Mouse (Mus musculus): ENCODE measurements around the gene Mtus2. TPM values are rescaled to one million over a fixed set of nuclear protein-coding genes. Genes with fewer than 3 reads are reported as not detected.
A peak's percentile ranks its signal among the peaks of the same experiment; 100 is the strongest.

Mtus2 gene
- polyA plus RNA-seq, 1 experiment from 2014 or later, result 13.7 TPM

GRCm38 (mm10) chr5:148180590-148181307 is 223.6 kb downstream of the Mtus2 start:
- H3K27ac ChIP-seq, result no peak overlapping the region
- H3K4me2 ChIP-seq, result no peak overlapping the region
- H3K9ac ChIP-seq, result no peak overlapping the region
- H3K27me3 ChIP-seq, result no peaks in the 10 kb centered on the region
- WGBS, result 24% methylated on average over 13 of the region's 13 CpGs
- peaks cover 19% of the 10 kb centered on the region for H3K9me3 ChIP-seq (replicated peaks)
- peak; percentile 45; the same call in 1 of the 2 replicates for ATAC-seq
- no peak overlapping the region for H3K4me3 ChIP-seq
- no peaks in the 10 kb centered on the region for H3K36me3 ChIP-seq (ENCODE audit: poor library complexity, severe bottlenecking)
- peaks cover 5% of the 10 kb centered on the region for H3K4me1 ChIP-seq

GRCm38 (mm10) chr5:148181308-148181630 is 224.1 kb downstream of the Mtus2 start:
- Histone ChIP-seq H3K36me3 (ENCODE audit: poor library complexity, severe bottlenecking) (no peaks in the 10 kb centered on the region), H3K4me2 (no peak overlapping the region), H3K9me3 (replicated peaks) (peaks cover 24% of the 10 kb centered on the region), H3K9ac (no peak overlapping the region), H3K4me1 (no peaks in the 10 kb centered on the region), H3K27ac (no peak overlapping the region), H3K4me3 (no peak overlapping the region), H3K27me3 (no peaks in the 10 kb centered on the region)
- WGBS, result 45% methylated on average over 4 of the region's 4 CpGs
- ATAC-seq, result no peak

- no peak overlapping the region for H3K4me3 ChIP-seq
- H3K9ac ChIP-seq, result no peak overlapping the region
- WGBS, result 89% methylated on average over 6 of the region's 6 CpGs
- H3K36me3 ChIP-seq (ENCODE audit: poor library complexity, severe bottlenecking), result no peaks in the 10 kb centered on the region
- H3K9me3 ChIP-seq (replicated peaks), result peaks cover 23% of the 10 kb centered on the region
- H3K4me2 ChIP-seq, result no peak overlapping the region
- H3K27ac ChIP-seq, result no peak overlapping the region
- ATAC-seq, result no peak
- no peaks in the 10 kb centered on the region for H3K4me1 ChIP-seq
- no peaks in the 10 kb centered on the region for H3K27me3 ChIP-seq
Observed at GRCm38 (mm10) chr5:148181901-148182300, 224.8 kb downstream of the Mtus2 start.

GRCm38 (mm10) chr5:148185898-148186297 is 228.8 kb downstream of the Mtus2 start:
- Histone ChIP-seq H3K27me3 (no peaks in the 10 kb centered on the region), H3K4me2 (no peak overlapping the region), H3K9me3 (replicated peaks) (peaks cover 12% of the 10 kb centered on the region), H3K36me3 (ENCODE audit: poor library complexity, severe bottlenecking) (no peaks in the 10 kb centered on the region), H3K27ac (no peak overlapping the region), H3K4me1 (no peaks in the 10 kb centered on the region), H3K4me3 (no peak overlapping the region), H3K9ac (no peak overlapping the region)
- 64% methylated on average over 1 of the region's 1 CpGs for WGBS
- ATAC-seq, result no peak

- Histone ChIP-seq H3K4me3 (no peak overlapping the region), H3K9me3 (replicated peaks) (no peaks in the 10 kb centered on the region), H3K36me3 (ENCODE audit: poor library complexity, severe bottlenecking) (no peaks in the 10 kb centered on the region), H3K9ac (no peak overlapping the region), H3K4me1 (no peaks in the 10 kb centered on the region), H3K27me3 (no peaks in the 10 kb centered on the region), H3K27ac (no peak overlapping the region), H3K4me2 (no peak overlapping the region)
- 0 out of 2 replicates have a peak, but pooled peaks have one; percentile 33 for ATAC-seq
- WGBS, result 43% methylated on average over 4 of the region's 4 CpGs
Observed at GRCm38 (mm10) chr5:148191416-148191815, 234.3 kb downstream of the Mtus2 start.

- Histone ChIP-seq H3K36me3 (ENCODE audit: poor library complexity, severe bottlenecking) (no peaks in the 10 kb centered on the region), H3K27me3 (no peaks in the 10 kb centered on the region), H3K9me3 (replicated peaks) (no peaks in the 10 kb centered on the region), H3K4me3 (no peak overlapping the region), H3K4me2 (no peak overlapping the region), H3K9ac (no peak overlapping the region), H3K27ac (no peak overlapping the region), H3K4me1 (no peaks in the 10 kb centered on the region)
- WGBS, result 92% methylated on average over 4 of the region's 4 CpGs
- ATAC-seq, result no peak
Observed at GRCm38 (mm10) chr5:148211831-148212230, 254.7 kb downstream of the Mtus2 start.

GRCm38 (mm10) chr5:148216786-148217185 is 259.7 kb downstream of the Mtus2 start:
- Histone ChIP-seq H3K27me3 (no peaks in the 10 kb centered on the region), H3K36me3 (ENCODE audit: poor library complexity, severe bottlenecking) (no peaks in the 10 kb centered on the region), H3K9ac (no peak overlapping the region), H3K9me3 (replicated peaks) (no peaks in the 10 kb centered on the region), H3K4me3 (no peak overlapping the region), H3K4me2 (no peak overlapping the region), H3K4me1 (no peaks in the 10 kb centered on the region), H3K27ac (no peak overlapping the region)
- 89% methylated on average over 8 of the region's 8 CpGs for WGBS
- no peak for ATAC-seq

- H3K9me3 ChIP-seq (replicated peaks), result no peaks in the 10 kb centered on the region
- H3K27ac ChIP-seq, result no peak overlapping the region
- 89% methylated on average over 5 of the region's 5 CpGs for whole genome bisulfite sequencing
- H3K36me3 ChIP-seq (ENCODE audit: poor library complexity, severe bottlenecking), result no peaks in the 10 kb centered on the region
- no peak overlapping the region for H3K4me2 ChIP-seq
- no peaks in the 10 kb centered on the region for H3K27me3 ChIP-seq
- ATAC-seq, result no peak
- H3K4me1 ChIP-seq, result no peaks in the 10 kb centered on the region
- no peak overlapping the region for H3K9ac ChIP-seq
- no peak overlapping the region for H3K4me3 ChIP-seq
Observed at GRCm38 (mm10) chr5:148222898-148223297, 265.8 kb downstream of the Mtus2 start.

- WGBS, result 96% methylated on average over 16 of the region's 16 CpGs
- Histone ChIP-seq H3K27me3 (no peaks in the 10 kb centered on the region), H3K9ac (no peak overlapping the region), H3K4me2 (no peak overlapping the region), H3K27ac (no peak overlapping the region), H3K4me3 (no peak overlapping the region), H3K4me1 (no peaks in the 10 kb centered on the region), H3K9me3 (replicated peaks) (no peaks in the 10 kb centered on the region), H3K36me3 (ENCODE audit: poor library complexity, severe bottlenecking) (no peaks in the 10 kb centered on the region)
- ATAC-seq, result no peak
Observed at GRCm38 (mm10) chr5:148224004-148224403, 266.9 kb downstream of the Mtus2 start.

- no peaks in the 10 kb centered on the region for H3K27me3 ChIP-seq
- no peaks in the 10 kb centered on the region for H3K9me3 ChIP-seq (replicated peaks)
- no peak overlapping the region for H3K4me2 ChIP-seq
- H3K9ac ChIP-seq, result no peak overlapping the region
- no peaks in the 10 kb centered on the region for H3K4me1 ChIP-seq
- H3K36me3 ChIP-seq (ENCODE audit: poor library complexity, severe bottlenecking), result no peaks in the 10 kb centered on the region
- no peak overlapping the region for H3K4me3 ChIP-seq
- 92% methylated on average over 18 of the region's 18 CpGs for WGBS
- no peak for ATAC-seq
- no peak overlapping the region for H3K27ac ChIP-seq
Observed at GRCm38 (mm10) chr5:148233714-148234113, 276.6 kb downstream of the Mtus2 start.

- no peak for ATAC-seq
- no peak overlapping the region for H3K9ac ChIP-seq
- H3K4me2 ChIP-seq, result no peak overlapping the region
- H3K4me1 ChIP-seq, result no peaks in the 10 kb centered on the region
- no peaks in the 10 kb centered on the region for H3K36me3 ChIP-seq (ENCODE audit: poor library complexity, severe bottlenecking)
- H3K9me3 ChIP-seq (replicated peaks), result no peaks in the 10 kb centered on the region
- H3K27me3 ChIP-seq, result no peaks in the 10 kb centered on the region
- no peak overlapping the region for H3K27ac ChIP-seq
- H3K4me3 ChIP-seq, result no peak overlapping the region
- WGBS, result 61% methylated on average over 9 of the region's 9 CpGs
Observed at GRCm38 (mm10) chr5:148236616-148237015, 279.5 kb downstream of the Mtus2 start.

GRCm38 (mm10) chr5:148239067-148239466 is 281.9 kb downstream of the Mtus2 start:
- no peaks in the 10 kb centered on the region for H3K27me3 ChIP-seq
- H3K4me3 ChIP-seq, result no peak overlapping the region
- no peaks in the 10 kb centered on the region for H3K4me1 ChIP-seq
- no peak overlapping the region for H3K27ac ChIP-seq
- H3K9ac ChIP-seq, result no peak overlapping the region
- peak; percentile 74 for ATAC-seq
- H3K4me2 ChIP-seq, result no peak overlapping the region
- H3K9me3 ChIP-seq (replicated peaks), result no peaks in the 10 kb centered on the region
- no peaks in the 10 kb centered on the region for H3K36me3 ChIP-seq (ENCODE audit: poor library complexity, severe bottlenecking)

- Histone ChIP-seq H3K9me3 (replicated peaks) (no peaks in the 10 kb centered on the region), H3K4me3 (no peak overlapping the region), H3K27ac (no peak overlapping the region), H3K4me2 (no peak overlapping the region), H3K9ac (no peak overlapping the region), H3K4me1 (no peaks in the 10 kb centered on the region), H3K27me3 (no peaks in the 10 kb centered on the region), H3K36me3 (ENCODE audit: poor library complexity, severe bottlenecking) (no peaks in the 10 kb centered on the region)
- 3% methylated on average over 2 of the region's 2 CpGs for WGBS
- ATAC-seq, result no peak
Observed at GRCm38 (mm10) chr5:148239757-148240156, 282.6 kb downstream of the Mtus2 start.
